ENCODE assay signal across 9 mouse cellular contexts in the genomic region with DNA sequence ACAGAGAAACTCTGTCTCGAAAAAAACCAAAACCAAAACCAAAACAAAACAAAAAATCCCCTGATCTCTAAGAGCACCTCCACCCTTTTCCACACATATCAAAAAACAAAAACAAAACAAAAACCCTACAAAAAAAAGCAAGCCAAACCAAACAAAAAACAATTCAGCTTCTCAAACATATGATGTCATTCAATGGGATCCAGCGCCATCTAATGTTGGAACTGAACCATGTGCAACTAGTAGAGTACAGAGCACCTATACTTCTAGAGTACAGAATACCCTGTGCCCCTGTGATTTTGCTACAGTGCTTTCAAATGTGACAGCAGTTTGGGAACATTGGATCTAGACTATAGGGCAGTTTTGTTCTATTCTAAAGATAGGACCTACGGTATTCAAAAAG. TPM values are rescaled to one million over a fixed set of nuclear protein-coding genes. Genes with fewer than 3 reads are reported as not detected.
DNase-seq lines count a peak whose midpoint lies in the region; ATAC-seq lines count a peak whose summit lies in the region.
"Had no signal": no experiment of that assay in that cellular context is flagged by ENCODE, and none has a peak within 500 bp of the region (broad histone marks: within the 10 kb centered on the region; RNA-seq: fewer than 3 reads in every experiment).

No protein-coding gene starts in this region.

- H3K36me3 ChIP-seq in hindbrain, embryonic 14.5 days (replicated peaks; ENCODE audit: control insufficient read depth, insufficient read depth), result no peaks in the 10 kb centered on the region
- H3K36me3 ChIP-seq: stomach, embryonic 15.5 days had no signal

- no peaks in the 10 kb centered on the region for H3K27me3 ChIP-seq in hindbrain, embryonic 14.5 days (ENCODE audit: control insufficient read depth, insufficient read depth, low read length)
- H3K27me3 ChIP-seq: stomach, embryonic 15.5 days had no signal

- peak overlapping the region; percentile 61 for H3K4me2 ChIP-seq in hindbrain, embryonic 14.5 days (replicated peaks)

- H3K4me1 ChIP-seq in hindbrain, embryonic 14.5 days (replicated peaks; ENCODE audit: control insufficient read depth, insufficient read depth, low read length), result peaks cover 42% of the 10 kb centered on the region

- DNase-seq in cerebellum, adult 9-10 months, result peak; percentile 78
- DNase-seq in cerebellum, adult 11-12 months, result no peak
- DNase-seq in 3T3-L1 (ENCODE audit: low read depth, low spot score), result peak; percentile 81
- DNase-seq in c-Kit-negative CD71-positive TER-119-positive erythroid progenitor cells, embryonic 14.5 days (ENCODE audit: low read depth, low spot score), result peak; percentile 48
- DNase-seq in hindbrain, embryonic 14.5 days (ENCODE audit: low spot score), result peak; percentile 80
- DNase-seq in lung, postnatal 14 days, result peak; percentile 52
- DNase-seq in yolk sac, embryonic 10.5 days (ENCODE audit: low spot score), result no peak

- ATAC-seq in hindbrain, embryonic 14.5 days (ENCODE audit: low FRiP score), result no peak
- no peak for ATAC-seq in monocyte, adult 5-6 weeks (replicated peaks; ENCODE audit: insufficient number of reproducible peaks, low FRiP score, low TSS enrichment, poor library complexity, severe bottlenecking)

- H3K9me3 ChIP-seq in hindbrain, embryonic 14.5 days (ENCODE audit: control insufficient read depth, low read length), result no peaks in the 10 kb centered on the region
- H3K9me3 ChIP-seq: stomach, embryonic 15.5 days had no signal

- H3K9ac ChIP-seq in hindbrain, embryonic 14.5 days, result peak overlapping the region; percentile 38; the same call in 1 of the 2 replicates
- H3K9ac ChIP-seq: stomach, embryonic 15.5 days had no signal

- WGBS in hindbrain, embryonic 14.5 days, result 60% methylated on average over 3 of the region's 3 CpGs

- no peak overlapping the region for H3K27ac ChIP-seq in hindbrain, embryonic 14.5 days
- H3K27ac ChIP-seq: stomach, embryonic 15.5 days had no signal

- no peak overlapping the region for H3K4me3 ChIP-seq in hindbrain, embryonic 14.5 days (replicated peaks; ENCODE audit: low read length)
- H3K4me3 ChIP-seq: stomach, embryonic 15.5 days had no signal

RNA-seq across cellular contexts. Expression of gene Polr2a, which starts 3.7 kb away (rescaled TPM):
- 24.3 and 26.9 TPM in 2 replicates for polyA plus RNA-seq in hindbrain, embryonic 14.5 days (2014; fragmentation: Nextera tagmentation; extraction: Ambion mirVana)
- 21.5 to 120 TPM (median 48.7 TPM) in 3 replicates for total RNA-seq in monocyte, adult 5-6 weeks (2017)

RNA-seq across cellular contexts. Expression of gene Slc35g3, which starts 7.1 kb away (rescaled TPM):
- 0.27 and 0.39 TPM in 2 replicates for polyA plus RNA-seq in hindbrain, embryonic 14.5 days (2014; fragmentation: Nextera tagmentation; extraction: Ambion mirVana)
- not detected in 3 replicates for total RNA-seq in monocyte, adult 5-6 weeks (2017)

RNA-seq across cellular contexts. Expression of gene Zbtb4, which starts 11.0 kb away (rescaled TPM):
- 4.6 TPM in 2 replicates for polyA plus RNA-seq in hindbrain, embryonic 14.5 days (2014; fragmentation: Nextera tagmentation; extraction: Ambion mirVana)
- 6.6 to 23.7 TPM (median 7.7 TPM) in 3 replicates for total RNA-seq in monocyte, adult 5-6 weeks (2017)

RNA-seq across cellular contexts. Expression of gene Chrnb1, which starts 41.0 kb away (rescaled TPM):
- polyA plus RNA-seq in hindbrain, embryonic 14.5 days (2014; fragmentation: Nextera tagmentation; extraction: Ambion mirVana), result 1.4 and 1.6 TPM in 2 replicates
- 2.3 to 5.8 TPM (median 2.7 TPM) in 3 replicates for total RNA-seq in monocyte, adult 5-6 weeks (2017)

RNA-seq across cellular contexts. Expression of gene Fgf11, which starts 47.0 kb away (rescaled TPM):
- 4.3 TPM in 2 replicates for polyA plus RNA-seq in hindbrain, embryonic 14.5 days (2014; fragmentation: Nextera tagmentation; extraction: Ambion mirVana)
- total RNA-seq in monocyte, adult 5-6 weeks (2017), result 0.64 TPM in 1 of 3 replicates, not detected in the others

Comparison
In these comparisons a context has a peak if more than half of its experiments do, and no peak if none do; other contexts are left out.
1. DNase-seq: peak in cerebellum, adult 9-10 months (single experiment), 3T3-L1 (single experiment), c-Kit-negative CD71-positive TER-119-positive erythroid progenitor cells, embryonic 14.5 days (single experiment), hindbrain, embryonic 14.5 days (single experiment) and lung, postnatal 14 days (single experiment); none in cerebellum, adult 11-12 months (single experiment) and yolk sac, embryonic 10.5 days (single experiment).